Mouse (Mus musculus) C2C12 (cell line): ENCODE results near the gene Itga7.

ENCODE experiments used
- CTCF ChIP-seq: IDR thresholded peaks from one replicate; pipeline ENCODE4 v1.5.1; 2011; ENCODE audit not compliant: control insufficient read depth, insufficient read depth, insufficient read length
- FOSL1 ChIP-seq: IDR thresholded peaks from one replicate; pipeline ENCODE4 v1.8.0; 2011; ENCODE audit warnings: mild to moderate bottlenecking, low read length; ENCODE audit not compliant: poor library complexity, insufficient read depth, severe bottlenecking
- MYOG ChIP-seq: IDR thresholded peaks from one replicate; pipeline ENCODE4 v1.6.1; 2011; ENCODE audit not compliant: control insufficient read depth, insufficient read length; ENCODE audit errors: extremely low read depth

GRCm38 (mm10) chr10:128913219-128913618, 20.4 kb upstream of the Itga7 start:
- TF ChIP-seq CTCF = peak; percentile 73
- no peak for TF ChIP-seq MYOG
- no peak for TF ChIP-seq FOSL1
